Mouse (Mus musculus) kidney, adult 2 months (tissue): ENCODE data around the gene Pias4.

Experiments
- CTCF ChIP-seq: fragments of 200-500 bp; conservative IDR thresholded peaks from 2 replicates; pipeline ENCODE4 v1.5.1; 2011; ENCODE audit warnings: low read depth, mild to moderate bottlenecking, control low read depth, low read length, moderate library complexity, mixed read lengths; ENCODE audit not compliant: insufficient read depth, insufficient read length
- POLR2A ChIP-seq: fragments of 200-500 bp; IDR thresholded peaks from one replicate; pipeline ENCODE4 v1.6.1; 2011; ENCODE audit warnings: low read depth, low read length, control low read depth

DNA sequence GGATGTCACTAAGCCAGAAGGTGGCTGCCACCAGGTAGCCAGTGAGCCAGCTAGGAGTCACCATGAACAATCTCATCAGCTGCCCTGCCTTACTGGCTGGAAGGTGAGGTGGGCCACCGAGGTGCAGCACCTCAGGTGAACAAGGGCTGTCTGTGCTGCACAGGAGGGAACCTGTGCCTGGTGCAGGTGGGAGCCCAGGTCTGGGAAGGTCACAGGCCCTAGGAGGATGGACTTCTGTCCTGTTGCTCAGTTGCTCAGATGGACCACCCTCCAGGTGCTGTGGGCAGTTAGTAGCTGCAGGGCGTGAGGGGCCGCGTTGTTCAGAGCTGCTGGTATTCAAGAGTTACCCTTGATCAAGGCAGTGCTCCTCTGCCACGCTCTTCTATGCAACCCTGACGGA lies 49.1 kb upstream of the Pias4 start:
- TF ChIP-seq CTCF, result no peak
- TF ChIP-seq POLR2A, result no peak
